Mouse (Mus musculus) stomach, postnatal 0 days (tissue): ENCODE results near the gene Ccdc27.

Experiments used
- CTCF ChIP-seq: IDR thresholded peaks from 2 replicates; pipeline ENCODE4 v1.5.1; 2016; ENCODE audit warnings: antibody characterized with exemption, low read depth, mild to moderate bottlenecking, moderate library complexity
- EP300 ChIP-seq: optimal IDR thresholded peaks from 2 replicates; pipeline ENCODE3; 2016; ENCODE audit warnings: antibody characterized with exemption

DNA sequence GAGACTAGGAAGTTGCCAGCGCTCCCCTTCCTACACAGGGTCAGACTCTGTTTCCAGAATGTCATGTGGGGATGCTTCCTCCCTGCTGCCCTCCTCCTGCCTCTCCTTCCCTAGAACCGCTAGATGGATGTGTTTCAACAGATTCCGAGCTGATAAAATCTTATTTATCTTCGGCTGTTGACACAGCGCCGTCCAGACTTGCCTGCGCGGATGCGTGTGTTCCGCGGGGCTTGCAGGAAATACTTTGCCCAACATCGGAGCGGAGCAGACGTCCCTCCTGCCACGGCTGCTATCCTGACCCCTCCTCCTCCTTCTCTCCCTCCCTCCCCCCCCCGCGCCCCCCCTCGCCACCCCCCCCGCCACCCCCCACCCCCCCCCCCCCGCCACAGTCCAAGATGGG, 29.0 kb upstream of the Ccdc27 start:
- TF ChIP-seq CTCF (no peak), EP300 (no peak)
